Mouse (Mus musculus): Measurements from ENCODE around the gene Hspa4.

- TF ChIP-seq POLR2A (IDR thresholded peaks at IDR 0.05; ENCODE audit: borderline replicate concordance, low read depth, low read length): no peak
- TF ChIP-seq CTCF (IDR thresholded peaks at IDR 0.05; ENCODE audit: low read depth, low read length): no peak
Measured at GRCm38 (mm10) chr11:53233590-53233989, 66.7 kb downstream of the Hspa4 start.
